Mouse (Mus musculus): ENCODE measurements around the gene Gm4969.

- TF ChIP-seq EP300 (IDR thresholded peaks at IDR 0.05; ENCODE audit: insufficient read depth, low read depth, low read length) (no peak), CTCF (IDR thresholded peaks at IDR 0.05; ENCODE audit: low read depth, low read length) (no peak), POLR2A (IDR thresholded peaks at IDR 0.05; ENCODE audit: insufficient read depth, low read length) (no peak)
Observed at GRCm38 (mm10) chr7:19165656-19166423, 47.7 kb upstream of the Gm4969 start, which contains the start of gene Gipr.

Measured in ES-Bruce4 (cell line).